Mouse (Mus musculus): ENCODE results near the gene Capn5. TPM values are rescaled to one million over a fixed set of nuclear protein-coding genes. Genes with fewer than 3 reads are reported as not detected.

Capn5 gene
- polyA plus RNA-seq, 1 experiment, result 17.0 TPM

DNA sequence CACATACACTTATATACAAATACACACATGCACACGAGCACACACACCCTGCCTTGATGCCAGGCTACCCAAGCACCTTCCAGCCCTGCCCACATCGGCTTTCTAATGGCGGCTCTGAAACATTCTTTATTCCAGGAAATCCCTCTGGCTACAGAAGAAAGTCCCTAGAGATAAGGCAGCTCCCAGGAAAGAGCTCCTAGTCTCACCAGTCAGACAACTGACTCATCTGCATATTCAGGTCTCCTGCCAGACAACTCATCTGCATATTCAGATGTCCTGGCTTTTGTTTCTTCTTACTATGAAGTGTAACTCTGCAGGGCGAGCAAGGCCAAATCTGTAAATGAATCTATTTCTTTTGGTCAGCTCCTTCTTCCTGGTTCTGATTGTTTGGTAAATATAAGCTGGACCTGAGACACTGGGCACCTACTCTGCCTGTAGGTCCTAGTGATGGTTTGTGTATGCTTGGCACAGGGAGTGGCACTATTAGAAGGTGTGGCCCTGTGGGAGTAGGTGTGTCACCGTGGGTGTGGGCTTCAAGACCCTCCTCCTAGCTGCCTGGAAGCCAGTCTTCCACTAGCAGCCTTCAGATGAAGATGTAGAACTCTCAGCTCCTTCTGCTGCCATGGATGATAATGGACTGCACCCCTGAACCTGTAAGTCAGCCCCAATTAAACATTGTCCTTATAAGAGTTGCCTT is 20.3 kb downstream of the Capn5 start:
- H3K4me1 ChIP-seq (ENCODE audit: control insufficient read depth, insufficient read depth, low read length), result peaks cover 21% of the 10 kb centered on the region
- peak overlapping the region; percentile 77 for H3K27ac ChIP-seq (ENCODE audit: insufficient read depth, low read length)
- TF ChIP-seq CTCF (IDR thresholded peaks at IDR 0.05; ENCODE audit: low read depth, low read length), result no peak
- peak; percentile 37; the same call in 1 of the 2 replicates for TF ChIP-seq EP300 (IDR thresholded peaks at IDR 0.05; ENCODE audit: insufficient read depth, low read depth, low read length)

DNA sequence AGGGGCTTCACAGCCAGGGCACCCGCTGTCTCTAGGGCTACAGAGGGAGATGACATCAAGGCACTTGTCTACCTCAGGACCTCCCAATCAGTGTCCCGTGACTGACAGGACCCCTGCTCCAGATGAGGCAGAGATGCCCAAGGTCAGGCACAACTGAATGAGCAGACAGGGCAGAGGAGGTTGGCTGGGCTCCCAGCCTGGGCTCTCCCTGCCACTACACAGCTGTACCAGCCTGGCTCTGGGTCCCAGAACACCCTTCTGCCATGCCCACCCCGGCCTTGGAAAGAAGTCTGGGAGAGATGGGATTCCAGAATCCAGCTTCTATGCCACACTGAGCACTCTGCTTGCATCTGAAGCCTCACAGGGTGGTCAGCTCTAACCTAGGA is 21.8 kb downstream of the Capn5 start:
- TF ChIP-seq EP300 (IDR thresholded peaks at IDR 0.05; ENCODE audit: insufficient read depth, low read depth, low read length) (no peak), POLR2A (IDR thresholded peaks at IDR 0.05; ENCODE audit: insufficient read depth, low read length) (no peak), CTCF (IDR thresholded peaks at IDR 0.05; ENCODE audit: low read depth, low read length) (no peak)
- Histone ChIP-seq H3K9ac (ENCODE audit: low read depth, poor library complexity, severe bottlenecking) (no peak overlapping the region), H3K4me1 (ENCODE audit: control insufficient read depth, insufficient read depth, low read length) (peaks cover 23% of the 10 kb centered on the region), H3K27ac (ENCODE audit: insufficient read depth, low read length) (no peak overlapping the region), H3K9me3 (replicated peaks; ENCODE audit: control insufficient read depth, insufficient read depth, low read length, poor library complexity, severe bottlenecking) (no peaks in the 10 kb centered on the region), H3K36me3 (ENCODE audit: control insufficient read depth, insufficient read depth, low read length, poor library complexity, severe bottlenecking) (no peaks in the 10 kb centered on the region), H3K4me3 (ENCODE audit: low read depth, low read length) (no peak overlapping the region), H3K27me3 (ENCODE audit: control insufficient read depth, insufficient read depth, low read length, poor library complexity, severe bottlenecking) (no peaks in the 10 kb centered on the region)

More for the DNA sequence above, 20.3 kb downstream of the Capn5 start:
- Histone ChIP-seq H3K36me3 (ENCODE audit: control insufficient read depth, insufficient read depth, low read length, poor library complexity, severe bottlenecking) (no peaks in the 10 kb centered on the region), H3K27me3 (ENCODE audit: control insufficient read depth, insufficient read depth, low read length, poor library complexity, severe bottlenecking) (no peaks in the 10 kb centered on the region), H3K9me3 (replicated peaks; ENCODE audit: control insufficient read depth, insufficient read depth, low read length, poor library complexity, severe bottlenecking) (no peaks in the 10 kb centered on the region), H3K4me3 (ENCODE audit: low read depth, low read length) (peak overlapping the region; percentile 24), H3K9ac (ENCODE audit: low read depth, poor library complexity, severe bottlenecking) (no peak overlapping the region)

DNA sequence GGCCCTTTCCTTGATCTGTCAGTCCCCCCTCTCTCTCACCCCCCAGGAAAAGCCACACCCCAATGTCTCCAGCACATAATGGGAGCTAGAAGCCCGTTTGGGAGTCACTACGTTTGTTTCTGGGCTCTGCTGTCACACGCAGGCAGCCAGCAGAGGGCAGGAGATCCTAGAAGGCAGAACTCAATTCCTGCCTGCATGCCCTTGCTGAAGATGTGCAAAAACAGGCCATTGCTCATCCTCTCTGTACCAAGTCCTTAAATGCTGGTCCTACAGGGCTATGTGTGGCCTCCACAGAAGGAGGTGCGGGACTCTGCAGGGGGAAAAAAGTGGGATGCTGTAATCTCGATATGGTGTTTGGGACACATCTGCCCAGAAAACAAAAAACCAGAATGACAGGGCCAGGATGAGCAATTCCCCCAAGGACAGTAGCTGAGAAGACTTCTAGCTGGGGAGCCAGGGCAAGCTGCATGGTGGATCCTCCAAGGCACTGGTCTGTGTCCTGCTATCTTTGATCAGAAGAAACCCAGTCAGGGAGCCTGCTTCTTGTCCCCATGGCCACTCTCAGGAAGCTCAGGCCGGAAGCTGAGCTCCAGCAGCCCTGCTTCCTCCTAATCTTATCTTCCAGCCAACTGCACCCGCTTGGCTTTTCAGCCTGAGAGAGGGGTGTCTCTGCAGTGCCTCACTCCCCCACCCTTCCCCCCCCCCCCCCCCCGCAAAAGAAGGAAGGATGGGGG is 22.4 kb downstream of the Capn5 start:
- Histone ChIP-seq H3K27ac (ENCODE audit: insufficient read depth, low read length) (no peak overlapping the region), H3K4me3 (ENCODE audit: low read depth, low read length) (no peak overlapping the region), H3K9me3 (replicated peaks; ENCODE audit: control insufficient read depth, insufficient read depth, low read length, poor library complexity, severe bottlenecking) (no peaks in the 10 kb centered on the region), H3K27me3 (ENCODE audit: control insufficient read depth, insufficient read depth, low read length, poor library complexity, severe bottlenecking) (no peaks in the 10 kb centered on the region), H3K9ac (ENCODE audit: low read depth, poor library complexity, severe bottlenecking) (no peak overlapping the region), H3K4me1 (ENCODE audit: control insufficient read depth, insufficient read depth, low read length) (peaks cover 23% of the 10 kb centered on the region), H3K36me3 (ENCODE audit: control insufficient read depth, insufficient read depth, low read length, poor library complexity, severe bottlenecking) (no peaks in the 10 kb centered on the region)
- TF ChIP-seq EP300 (IDR thresholded peaks at IDR 0.05; ENCODE audit: insufficient read depth, low read depth, low read length) (no peak), CTCF (IDR thresholded peaks at IDR 0.05; ENCODE audit: low read depth, low read length) (peak; percentile 91)

GRCm38 (mm10) chr7:98153892-98154291 is 24.2 kb downstream of the Capn5 start:
- no peak for TF ChIP-seq CTCF (IDR thresholded peaks at IDR 0.05; ENCODE audit: low read depth, low read length)
- Histone ChIP-seq H3K36me3 (ENCODE audit: control insufficient read depth, insufficient read depth, low read length, poor library complexity, severe bottlenecking) (no peaks in the 10 kb centered on the region), H3K4me1 (ENCODE audit: control insufficient read depth, insufficient read depth, low read length) (peaks cover 23% of the 10 kb centered on the region), H3K4me3 (ENCODE audit: low read depth, low read length) (no peak overlapping the region), H3K9ac (ENCODE audit: low read depth, poor library complexity, severe bottlenecking) (no peak overlapping the region), H3K27ac (ENCODE audit: insufficient read depth, low read length) (no peak overlapping the region), H3K9me3 (replicated peaks; ENCODE audit: control insufficient read depth, insufficient read depth, low read length, poor library complexity, severe bottlenecking) (no peaks in the 10 kb centered on the region), H3K27me3 (ENCODE audit: control insufficient read depth, insufficient read depth, low read length, poor library complexity, severe bottlenecking) (no peaks in the 10 kb centered on the region)

DNA sequence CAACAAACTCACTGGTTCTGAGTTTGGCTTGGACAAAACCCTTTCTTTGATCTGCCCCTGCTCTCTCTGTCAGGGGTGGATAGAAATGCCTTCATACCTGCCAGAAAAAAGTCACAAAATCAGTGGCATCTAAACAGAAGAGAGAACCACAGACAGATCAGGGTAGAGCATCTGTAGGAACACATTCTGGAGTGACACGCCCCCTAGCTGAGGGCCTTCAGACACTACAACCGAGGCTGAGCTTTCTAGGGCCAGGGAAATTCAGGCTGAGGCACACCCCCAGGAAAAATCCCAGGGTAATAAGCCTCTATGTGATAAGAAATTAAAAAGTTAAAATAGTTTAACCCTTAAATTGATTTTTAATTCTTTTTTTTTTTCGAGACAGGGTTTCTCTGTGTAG is 24.7 kb downstream of the Capn5 start:
- Histone ChIP-seq H3K27ac (ENCODE audit: insufficient read depth, low read length) (no peak overlapping the region), H3K4me1 (ENCODE audit: control insufficient read depth, insufficient read depth, low read length) (peaks cover 20% of the 10 kb centered on the region), H3K27me3 (ENCODE audit: control insufficient read depth, insufficient read depth, low read length, poor library complexity, severe bottlenecking) (no peaks in the 10 kb centered on the region), H3K4me3 (ENCODE audit: low read depth, low read length) (no peak overlapping the region), H3K9ac (ENCODE audit: low read depth, poor library complexity, severe bottlenecking) (no peak overlapping the region), H3K9me3 (replicated peaks; ENCODE audit: control insufficient read depth, insufficient read depth, low read length, poor library complexity, severe bottlenecking) (no peaks in the 10 kb centered on the region), H3K36me3 (ENCODE audit: control insufficient read depth, insufficient read depth, low read length, poor library complexity, severe bottlenecking) (no peaks in the 10 kb centered on the region)
- no peak for TF ChIP-seq EP300 (IDR thresholded peaks at IDR 0.05; ENCODE audit: insufficient read depth, low read depth, low read length)
- TF ChIP-seq POLR2A (IDR thresholded peaks at IDR 0.05; ENCODE audit: insufficient read depth, low read length), result no peak
- peak; percentile 61 for TF ChIP-seq CTCF (IDR thresholded peaks at IDR 0.05; ENCODE audit: low read depth, low read length)

- H3K36me3 ChIP-seq (ENCODE audit: control insufficient read depth, insufficient read depth, low read length, poor library complexity, severe bottlenecking), result no peaks in the 10 kb centered on the region
- H3K4me1 ChIP-seq (ENCODE audit: control insufficient read depth, insufficient read depth, low read length), result peaks cover 20% of the 10 kb centered on the region
- H3K27ac ChIP-seq (ENCODE audit: insufficient read depth, low read length), result no peak overlapping the region
- H3K4me3 ChIP-seq (ENCODE audit: low read depth, low read length), result no peak overlapping the region
- H3K9ac ChIP-seq (ENCODE audit: low read depth, poor library complexity, severe bottlenecking), result no peak overlapping the region
- H3K9me3 ChIP-seq (replicated peaks; ENCODE audit: control insufficient read depth, insufficient read depth, low read length, poor library complexity, severe bottlenecking), result no peaks in the 10 kb centered on the region
- H3K27me3 ChIP-seq (ENCODE audit: control insufficient read depth, insufficient read depth, low read length, poor library complexity, severe bottlenecking), result no peaks in the 10 kb centered on the region
- TF ChIP-seq CTCF (IDR thresholded peaks at IDR 0.05; ENCODE audit: low read depth, low read length) (no peak), POLR2A (IDR thresholded peaks at IDR 0.05; ENCODE audit: insufficient read depth, low read length) (no peak), EP300 (IDR thresholded peaks at IDR 0.05; ENCODE audit: insufficient read depth, low read depth, low read length) (no peak)
These were observed 25.7 kb downstream of the Capn5 start for GRCm38 (mm10) chr7:98152400-98152799.
